Mouse (Mus musculus) CD8-positive naive resting alpha-beta T cell, adult 2 months (primary cell): ENCODE data around the gene Ccno.

Experiments used
- DNase-seq, 2 experiments: peaks; one replicate each; pipeline ENCODE4 v3.0.0; 2022; ENCODE audit warnings: low read depth in 2 of 2, low spot score in 2 of 2

Ccno gene

GRCm38 (mm10) chr13:112987532-112987943, at the start of gene Ccno:
Ccno (plus strand) TSS chr13:112987802.
- DNase-seq = peak; percentile 82 to 85

- DNase-seq = no peak
Observed at GRCm38 (mm10) chr13:112938130-112938529, 49.5 kb upstream of the Ccno start.

GRCm38 (mm10) chr13:112941879-112942330, 45.7 kb upstream of the Ccno start:
- no peak for DNase-seq

- DNase-seq = no peak
Observed at GRCm38 (mm10) chr13:112945312-112945711, 42.3 kb upstream of the Ccno start.

GRCm38 (mm10) chr13:112945900-112946299, 41.7 kb upstream of the Ccno start:
- DNase-seq = no peak

- DNase-seq = no peak
Observed at GRCm38 (mm10) chr13:112954067-112954466, 33.5 kb upstream of the Ccno start.

GRCm38 (mm10) chr13:112963081-112963480, 24.5 kb upstream of the Ccno start:
- DNase-seq = no peak

GRCm38 (mm10) chr13:112964421-112964820, 23.2 kb upstream of the Ccno start:
- DNase-seq = no peak

- no peak for DNase-seq
Observed at GRCm38 (mm10) chr13:112967267-112967666, 20.3 kb upstream of the Ccno start.

GRCm38 (mm10) chr13:112976720-112977119, 10.9 kb upstream of the Ccno start:
- no peak for DNase-seq

- DNase-seq = no peak
Observed at GRCm38 (mm10) chr13:112985605-112986450, 1.8 kb upstream of the Ccno start.

GRCm38 (mm10) chr13:112986451-112986950, 1.1 kb upstream of the Ccno start:
- DNase-seq = no peak

- DNase-seq = no peak
Observed at GRCm38 (mm10) chr13:112987991-112988390, 389 bp downstream of the Ccno start.

- DNase-seq = no peak
Observed at GRCm38 (mm10) chr13:112988866-112989265, 1.3 kb downstream of the Ccno start.

GRCm38 (mm10) chr13:112989541-112989940, 1.9 kb downstream of the Ccno start:
- DNase-seq = no peak

- no peak for DNase-seq
Observed at GRCm38 (mm10) chr13:112990346-112990745, 2.7 kb downstream of the Ccno start.

GRCm38 (mm10) chr13:112993531-112994152, 6.0 kb downstream of the Ccno start, which contains the start of gene Mcidas:
Mcidas (plus strand) TSS chr13:112993845.
- no peak for DNase-seq

- peak; percentile 54 to 68 for DNase-seq
Observed at GRCm38 (mm10) chr13:112994191-112994590, 6.6 kb downstream of the Ccno start.

- no peak for DNase-seq
Observed at GRCm38 (mm10) chr13:112996407-112996806, 8.8 kb downstream of the Ccno start.

- DNase-seq = no peak
Observed at GRCm38 (mm10) chr13:112997369-112997768, 9.8 kb downstream of the Ccno start.

GRCm38 (mm10) chr13:112998427-112999201, 11.0 kb downstream of the Ccno start:
- DNase-seq = no peak
